Mouse (Mus musculus) gastrocnemius, adult 18-20 months (tissue): Measurements from ENCODE around the gene 9230104L09Rik. TPM values are rescaled to one million over a fixed set of nuclear protein-coding genes. Genes with fewer than 3 reads are reported as not detected.

Experiments used
- DNase-seq: peaks from one replicate; pipeline ENCODE4 v3.0.0; 2021; ENCODE audit warnings: low spot score
- total RNA-seq, 2 experiments: library from RNA; stranded (reverse); gene quantifications; 2 replicates each; pipeline ENCODE4 v1.2.3; 2021

The 9230104L09Rik gene
- total RNA-seq, 2 experiments from 2014 or later = 0.88 to 1.5 TPM

DNA sequence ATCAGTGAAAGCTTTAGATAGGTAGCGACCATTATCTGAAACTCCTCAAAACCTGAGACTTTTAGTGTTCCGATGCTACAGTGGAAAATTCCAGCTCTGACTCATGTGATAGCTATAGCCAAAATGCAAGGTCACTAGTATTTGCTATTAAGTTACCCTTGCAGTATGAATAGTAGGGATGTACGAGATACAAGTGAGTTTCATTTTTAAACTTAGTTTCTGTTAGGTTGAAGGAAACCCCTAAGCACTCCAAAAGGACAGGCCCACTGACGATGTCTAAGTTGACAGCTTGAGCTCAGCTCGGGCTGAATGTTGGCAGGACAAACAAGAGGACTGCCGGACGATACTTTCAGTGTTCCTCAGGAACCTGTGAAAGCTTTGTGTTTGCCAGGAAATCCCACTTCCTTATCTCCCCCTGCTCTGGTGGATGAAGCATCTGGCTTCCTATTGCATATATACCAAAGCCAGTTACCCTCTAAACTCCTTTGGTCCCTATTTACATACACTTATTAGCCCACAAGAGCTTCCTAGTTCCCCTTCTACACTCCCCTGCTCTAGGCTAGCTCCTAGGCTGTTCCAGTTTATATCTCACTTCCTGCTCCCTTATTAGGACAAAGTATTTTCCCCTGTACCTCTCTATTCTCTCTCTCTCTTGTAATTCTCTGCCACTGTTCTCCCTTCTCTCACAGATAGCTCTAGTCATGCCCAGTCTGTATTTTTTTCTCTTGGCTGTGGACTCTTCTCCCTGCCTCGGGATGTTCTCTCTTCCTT lies 8.0 kb downstream of the 9230104L09Rik start:
- DNase-seq = no peak

- DNase-seq = peak; percentile 87
Observed at GRCm38 (mm10) chr2:148851116-148851906, 13.5 kb downstream of the 9230104L09Rik start.

GRCm38 (mm10) chr2:148839224-148839623 lies 25.6 kb downstream of the 9230104L09Rik start:
- DNase-seq = no peak

- no peak for DNase-seq
Observed at GRCm38 (mm10) chr2:148838075-148838777, 26.6 kb downstream of the 9230104L09Rik start.

GRCm38 (mm10) chr2:148834912-148835311 lies 29.9 kb downstream of the 9230104L09Rik start, which contains the start of gene Cst9:
Cst9 (plus strand) TSS chr2:148835147.
- no peak for DNase-seq

DNA sequence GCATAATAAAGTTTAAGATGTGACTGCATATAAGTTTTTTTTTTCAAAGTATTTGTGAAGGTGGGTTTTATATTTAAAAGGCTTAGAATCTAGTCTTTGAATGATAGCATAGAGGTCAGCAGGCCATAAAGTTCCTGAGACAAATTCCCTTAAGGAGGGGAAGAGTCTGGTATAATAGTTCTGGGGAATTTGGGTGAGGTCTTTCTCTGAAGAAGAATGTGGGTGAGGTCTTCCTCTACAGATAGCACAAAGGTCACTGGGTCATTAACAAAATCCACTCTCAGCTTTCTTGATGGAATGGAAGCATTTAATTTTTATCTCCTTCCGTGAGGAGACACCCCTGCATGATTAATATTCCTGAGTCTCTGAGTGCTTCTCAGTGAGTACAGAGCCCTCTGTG lies 38.9 kb downstream of the 9230104L09Rik start:
- no peak for DNase-seq

DNA sequence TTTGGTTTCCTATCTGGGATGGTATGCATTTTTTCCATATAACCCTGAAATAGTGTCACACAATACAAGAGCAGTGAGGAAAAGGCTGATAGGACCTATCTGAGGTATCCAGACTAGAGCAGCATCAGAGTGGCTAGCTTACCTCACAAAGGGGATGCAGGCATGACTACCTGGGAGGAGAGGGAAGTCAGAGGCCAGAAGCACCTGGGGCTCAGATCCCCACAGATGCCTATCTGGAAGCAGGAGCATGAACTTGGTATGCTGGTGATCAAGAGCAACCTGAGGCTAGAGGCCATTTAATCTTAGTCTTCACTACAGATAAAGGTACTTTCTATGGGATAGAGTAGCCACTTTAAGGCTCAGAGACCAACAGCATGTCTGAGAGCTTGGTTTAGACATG lies 44.9 kb downstream of the 9230104L09Rik start, which contains the start of gene Cst13:
TSS of gene Cst13 (plus strand) at position 173 of the 400 bp plus-strand sequence.
- no peak for DNase-seq

DNA sequence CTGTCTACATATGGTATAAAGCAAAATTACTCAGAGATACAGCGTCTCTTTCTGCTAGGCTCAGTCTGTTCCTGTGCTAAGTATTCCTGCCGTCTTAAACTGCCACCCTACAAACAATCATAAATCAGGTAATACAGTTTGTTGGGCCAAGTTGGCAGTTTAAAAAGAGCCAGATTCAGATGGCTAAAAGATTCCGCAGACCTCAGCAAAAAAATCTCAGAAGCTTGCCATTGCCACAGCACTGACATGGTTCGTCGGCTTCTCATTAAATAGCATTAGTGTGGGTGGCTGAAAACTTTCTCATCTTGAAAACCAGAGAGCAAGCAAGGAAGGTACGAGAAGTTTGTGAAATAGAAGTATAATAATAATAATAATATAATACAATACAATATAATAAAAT lies 58.1 kb downstream of the 9230104L09Rik start:
- no peak for DNase-seq

DNA sequence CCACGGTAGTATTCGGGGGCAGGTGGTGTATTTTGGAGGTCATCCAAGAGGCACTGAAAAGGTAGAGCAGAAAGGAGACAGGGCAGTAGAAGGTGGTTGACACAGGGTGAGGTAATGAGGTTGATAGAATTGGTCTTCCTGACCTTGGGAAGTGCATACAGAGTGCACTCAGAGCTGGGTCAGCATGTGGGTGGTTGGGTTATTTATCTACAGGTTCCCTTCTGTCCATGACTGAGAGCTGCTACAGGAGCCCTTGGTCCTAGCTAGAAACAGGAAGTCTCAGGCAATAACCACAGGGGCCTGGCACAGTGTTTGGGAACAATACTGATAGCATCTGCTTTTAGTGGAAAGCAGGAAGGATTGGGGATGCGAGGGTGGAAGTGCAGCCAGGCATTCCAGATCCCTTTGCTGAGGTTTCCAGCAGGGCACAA lies 63.3 kb downstream of the 9230104L09Rik start:
- no peak for DNase-seq

- DNase-seq = no peak
Observed at GRCm38 (mm10) chr2:148798485-148798884, 66.4 kb downstream of the 9230104L09Rik start, which contains the start of gene Cst8. Cst8 (plus strand) TSS chr2:148798785.

Other genes with a start within 250 kb of the 9230104L09Rik start
- gene Nxt1, start 192.4 kb downstream of the 9230104L09Rik start, total RNA-seq = 1 to 10 TPM; 6.6 to 7.5 TPM
- gene Gzf1, start 184.0 kb downstream of the 9230104L09Rik start, total RNA-seq = 10 to 100 TPM; 17.9 to 26.9 TPM
- 1 to 10 TPM; 5.9 to 6.0 TPM for gene Napb, start 132.6 kb downstream of the 9230104L09Rik start, total RNA-seq
- not detected for gene Cstl1, start 114.7 kb downstream of the 9230104L09Rik start, total RNA-seq
- not detected for gene Cst11, start 93.5 kb downstream of the 9230104L09Rik start, total RNA-seq
- gene 8030411F24Rik, start 83.0 kb downstream of the 9230104L09Rik start, total RNA-seq = not detected
- gene Cst12, start 75.7 kb downstream of the 9230104L09Rik start, total RNA-seq = not detected
- gene Cst8, start 66.3 kb downstream of the 9230104L09Rik start, total RNA-seq = not detected
- not detected for gene Cst13, start 45.0 kb downstream of the 9230104L09Rik start, total RNA-seq
- gene Cst9, start 29.9 kb downstream of the 9230104L09Rik start, total RNA-seq = not detected
- 100 to 1,000 TPM; 596 to 649 TPM for gene Cst3, start 10.7 kb upstream of the 9230104L09Rik start, total RNA-seq
- not detected for gene Gm1330, start 138.2 kb upstream of the 9230104L09Rik start, total RNA-seq
- not detected for gene Gm10750, start 152.2 kb upstream of the 9230104L09Rik start, total RNA-seq